Mouse (Mus musculus): ENCODE measurements around the gene 1700028J19Rik. TPM values are rescaled to one million over a fixed set of nuclear protein-coding genes. Genes with fewer than 3 reads are reported as not detected.

Gene 1700028J19Rik
- total RNA-seq (2023) = 1 to 10 TPM; 1.8 to 2.2 TPM

DNA sequence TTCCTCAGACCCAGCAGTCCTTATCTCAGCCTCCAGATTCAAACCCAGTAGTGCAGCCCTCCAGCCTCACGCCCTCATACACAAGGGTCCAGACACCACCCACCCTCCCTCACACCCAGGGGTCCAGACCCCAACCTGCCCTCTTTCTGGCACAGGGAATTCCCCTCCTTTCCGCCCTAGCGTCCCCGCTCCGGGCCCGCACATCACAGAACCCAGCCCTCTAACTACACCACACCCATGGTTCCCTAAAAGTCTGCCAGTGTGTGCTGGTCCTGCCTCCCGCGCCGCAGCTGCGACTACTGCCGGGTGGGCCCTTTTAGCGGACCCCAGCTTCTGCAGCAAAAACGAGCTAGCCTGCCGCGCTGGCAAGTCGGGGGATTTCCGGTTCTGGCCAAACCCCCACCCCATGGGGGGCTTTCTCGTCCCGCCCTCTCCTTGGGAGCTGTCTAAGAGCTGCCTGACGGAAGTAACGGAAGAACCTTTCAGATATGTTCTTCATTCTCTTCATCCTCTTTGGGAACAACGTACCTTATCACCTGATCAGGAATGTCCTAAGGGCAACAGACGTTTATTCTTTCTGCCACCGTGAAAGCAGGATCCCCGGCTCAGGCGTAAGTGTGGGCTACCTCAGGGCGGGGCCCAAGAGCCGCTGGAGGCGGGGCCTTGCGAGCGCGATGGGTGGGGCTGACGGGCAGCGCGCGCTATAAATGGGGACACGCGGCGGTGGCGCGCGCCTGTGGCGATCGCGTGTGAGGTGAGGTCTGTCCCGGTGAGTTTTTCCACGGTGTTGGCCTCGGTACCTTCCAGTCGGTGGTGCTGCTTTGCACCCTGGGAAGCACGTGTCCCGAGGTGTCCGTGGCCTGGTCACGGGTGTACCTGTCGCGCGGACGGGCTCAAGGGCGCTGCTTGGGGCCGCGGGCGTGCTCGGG is at the start of gene 1700028J19Rik, which contains the start of gene 2410002F23Rik:
Gene 1700028J19Rik, minus strand, starts transcription at position 641 of the 929 bp plus-strand sequence.
Gene 2410002F23Rik, plus strand, starts transcription at position 668 of the 929 bp plus-strand sequence.

DNA sequence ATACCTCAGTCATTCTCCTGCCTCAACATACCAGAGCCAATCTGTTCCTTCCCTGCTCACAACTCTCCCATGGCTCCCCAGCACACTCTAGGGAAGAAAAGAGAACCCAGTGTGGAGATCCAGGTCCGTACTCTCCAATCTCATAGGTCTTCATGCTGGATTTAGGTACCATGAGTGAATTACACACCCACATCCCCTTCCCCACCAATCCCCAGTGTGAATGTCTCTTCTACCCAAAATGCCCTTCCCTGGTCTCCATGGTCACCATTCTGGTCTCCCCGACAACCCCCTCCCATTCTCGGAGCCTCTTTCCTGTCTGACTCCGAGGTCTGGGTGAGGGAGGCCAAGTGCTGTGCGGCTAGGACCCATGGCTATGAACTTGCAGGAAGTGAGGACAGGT is 14.7 kb upstream of the 1700028J19Rik start, which contains the start of gene Gm15517:
Gene Gm15517, plus strand, starts transcription at position 301 of the 400 bp plus-strand sequence.

DNA sequence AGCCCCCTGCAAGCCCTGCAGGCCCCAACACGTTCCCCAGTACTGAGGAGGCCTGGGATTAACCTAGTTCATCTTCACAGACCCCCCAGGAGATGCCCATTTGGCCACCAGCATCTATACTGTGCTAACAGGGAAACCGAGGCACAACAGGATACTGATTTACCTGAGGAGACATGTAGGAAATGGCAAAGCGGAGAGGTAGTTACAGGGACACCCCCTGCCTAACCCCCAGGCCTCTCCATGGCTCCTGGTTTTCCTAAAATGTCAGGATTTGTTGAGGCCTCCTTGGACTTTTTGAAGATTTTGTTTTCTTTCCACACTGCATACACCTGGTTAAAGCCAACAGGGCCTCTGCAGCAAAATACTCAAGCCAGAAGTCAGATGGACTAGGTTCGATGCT is 10.8 kb upstream of the 1700028J19Rik start, which contains the start of gene Acp4:
Gene Acp4, minus strand, starts transcription at position 101 of the 400 bp plus-strand sequence.

DNA sequence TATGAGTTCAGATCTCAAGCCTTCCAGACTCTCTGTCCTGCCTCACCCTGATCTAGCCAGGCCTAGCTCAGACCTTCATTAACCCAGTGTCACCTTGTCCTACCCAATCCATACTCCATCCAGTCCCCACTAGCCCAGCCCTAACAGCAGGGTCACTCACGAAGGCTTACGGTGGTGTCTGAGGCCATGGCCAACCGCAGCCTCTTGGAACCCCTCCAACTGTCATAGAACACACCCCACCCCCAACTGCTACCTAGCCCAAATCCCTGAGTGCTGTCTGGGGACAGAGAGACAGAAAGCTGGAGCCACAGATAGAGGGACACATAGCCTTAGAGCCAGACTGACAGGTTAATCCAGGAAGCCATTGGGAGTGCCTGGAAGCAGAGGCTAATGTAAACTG is 10.6 kb downstream of the 1700028J19Rik start, which contains the start of gene Gm36864:
Gene Gm36864, plus strand, starts transcription at position 269 of the 400 bp plus-strand sequence.

DNA sequence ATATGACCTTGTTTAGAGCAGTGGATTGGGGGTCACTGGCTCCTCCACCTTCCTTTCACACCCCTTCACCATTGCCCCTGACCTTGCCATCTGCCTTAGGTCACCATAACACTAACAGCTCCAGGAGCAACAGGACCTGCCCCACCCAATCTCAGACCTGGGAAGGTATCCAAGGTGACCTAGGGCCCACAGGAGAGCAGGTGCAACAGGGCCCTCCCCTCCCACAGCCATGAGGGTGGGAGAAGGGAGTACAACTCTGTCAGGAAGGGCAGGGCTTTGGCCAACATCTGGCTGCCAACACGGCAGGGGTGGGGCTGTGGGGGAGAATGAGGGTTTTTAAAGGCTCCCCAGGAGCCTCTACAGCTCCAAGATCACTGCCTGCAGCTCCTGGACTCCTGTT is 21.4 kb downstream of the 1700028J19Rik start, which contains the start of gene Klk1:
Gene Klk1, plus strand, starts transcription at position 285 of the 400 bp plus-strand sequence.

DNA sequence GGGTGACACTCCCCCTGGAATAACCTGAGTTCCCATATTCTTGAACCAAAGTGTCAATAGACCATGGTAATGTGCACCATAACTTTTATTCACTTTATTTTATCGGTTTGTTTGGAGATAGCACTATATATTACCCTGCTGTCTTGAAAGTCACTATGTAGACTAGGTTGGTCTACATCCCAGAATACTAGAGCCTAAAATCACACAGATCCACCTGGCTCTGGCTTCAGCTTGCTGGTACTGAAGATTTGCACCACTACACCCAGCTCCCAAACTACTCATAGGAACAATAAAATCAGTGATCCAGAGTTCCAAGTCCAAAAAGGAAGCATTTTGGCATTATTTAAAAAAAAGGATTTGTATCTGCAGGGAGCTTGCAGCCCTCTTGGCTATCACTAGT is 30.9 kb downstream of the 1700028J19Rik start, which contains the start of gene Klk1b5:
Gene Klk1b5, plus strand, starts transcription at position 301 of the 400 bp plus-strand sequence.

DNA sequence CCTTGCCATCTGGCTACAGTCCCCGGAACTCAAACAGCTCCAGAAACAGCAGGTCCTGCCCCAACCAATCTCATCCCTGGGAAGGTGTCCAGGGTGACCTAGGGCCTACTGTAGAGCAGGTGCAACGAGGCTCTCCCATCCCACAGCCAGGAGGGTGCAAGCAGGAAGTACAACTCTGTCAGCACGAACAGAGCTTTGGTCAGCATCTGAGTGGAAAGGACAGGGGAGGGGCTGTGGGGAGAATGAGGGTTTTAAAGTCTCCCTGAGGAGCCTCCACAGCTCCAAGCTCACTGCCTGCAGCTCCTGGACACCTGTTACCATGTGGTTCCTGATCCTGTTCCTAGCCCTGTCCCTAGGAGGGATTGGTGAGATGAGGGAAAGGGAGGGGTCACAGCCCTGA is 39.4 kb downstream of the 1700028J19Rik start, which contains the start of gene Klk1b4:
Gene Klk1b4, plus strand, starts transcription at position 301 of the 400 bp plus-strand sequence.

DNA sequence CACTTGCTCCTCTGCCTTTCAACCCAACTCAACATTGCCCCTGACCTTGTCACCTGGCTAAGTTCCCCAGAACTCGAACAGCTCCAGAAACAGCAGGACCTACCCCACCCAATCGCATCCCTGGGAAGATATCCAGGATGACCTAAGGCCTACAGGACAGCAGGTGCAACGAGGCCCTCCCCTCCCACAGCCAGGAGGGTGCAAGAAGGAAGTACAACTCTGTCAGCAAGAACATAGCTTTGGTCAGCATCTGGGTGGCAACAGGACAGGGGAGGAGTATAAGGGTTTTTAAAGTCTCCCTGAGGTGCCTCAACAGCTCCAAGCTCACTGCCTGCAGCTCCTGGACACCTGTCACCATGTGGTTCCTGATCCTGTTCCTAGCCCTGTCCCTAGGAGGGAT is 48.6 kb downstream of the 1700028J19Rik start, which contains the start of gene Klk1b3:
Gene Klk1b3, plus strand, starts transcription at position 301 of the 400 bp plus-strand sequence.

DNA sequence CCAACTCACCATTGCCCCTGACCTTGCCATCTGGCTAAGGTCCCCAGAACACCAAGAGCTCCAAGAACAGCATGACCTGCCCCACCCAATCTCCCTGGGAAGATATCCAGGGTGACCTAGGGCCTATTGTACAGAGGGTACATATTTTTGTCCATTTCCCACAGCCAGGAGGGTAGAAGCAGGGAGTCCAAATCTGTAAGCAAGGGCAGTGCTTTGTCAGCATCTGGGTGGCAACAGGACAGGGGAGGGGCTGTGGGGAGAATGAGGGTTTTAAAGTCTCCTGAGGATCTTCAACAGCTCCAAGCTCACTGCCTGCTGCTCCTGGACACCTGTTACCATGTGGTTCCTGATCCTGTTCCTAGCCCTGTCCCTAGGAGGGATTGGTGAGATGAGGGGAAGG is 58.6 kb downstream of the 1700028J19Rik start, which contains the start of gene Klk1b24:
Gene Klk1b24, plus strand, starts transcription at position 301 of the 400 bp plus-strand sequence.

Other genes starting within 250 kb of the 1700028J19Rik start
- gene Klk1b26, start 234.5 kb downstream of the 1700028J19Rik start, total RNA-seq (2023) = not detected
- gene Klk1b27, start 194.4 kb downstream of the 1700028J19Rik start, total RNA-seq (2023) = not detected
- gene Klk1b21, start 144.4 kb downstream of the 1700028J19Rik start, total RNA-seq (2023) = not detected
- not detected for gene Klk1b22, start 134.0 kb downstream of the 1700028J19Rik start, total RNA-seq (2023)
- not detected for gene Klk1b16, start 109.9 kb downstream of the 1700028J19Rik start, total RNA-seq (2023)
- not detected for gene Klk1b24, start 58.5 kb downstream of the 1700028J19Rik start, total RNA-seq (2023)
- not detected for gene Klk1b3, start 48.5 kb downstream of the 1700028J19Rik start, total RNA-seq (2023)
- gene Klk1b4, start 39.3 kb downstream of the 1700028J19Rik start, total RNA-seq (2023) = not detected
- not detected for gene Klk1b5, start 30.8 kb downstream of the 1700028J19Rik start, total RNA-seq (2023)
- gene Klk1, start 21.3 kb downstream of the 1700028J19Rik start, total RNA-seq (2023) = not detected
- not detected for gene Gm36864, start 10.5 kb downstream of the 1700028J19Rik start, total RNA-seq (2023)
- gene 2410002F23Rik, start within 50 bp of the 1700028J19Rik start, total RNA-seq (2023) = 100 to 1,000 TPM; 154 to 171 TPM
- not detected for gene Acp4, start 10.7 kb upstream of the 1700028J19Rik start, total RNA-seq (2023)
- gene Gm15517, start 14.8 kb upstream of the 1700028J19Rik start, total RNA-seq (2023) = not detected
- 1 to 10 TPM; 1.2 to 1.7 TPM for gene Clec11a, start 60.2 kb upstream of the 1700028J19Rik start, total RNA-seq (2023)
- 10 to 100 TPM; 38.5 to 52.4 TPM for gene Shank1, start 63.6 kb upstream of the 1700028J19Rik start, total RNA-seq (2023)
- gene Syt3, start 137.4 kb upstream of the 1700028J19Rik start, total RNA-seq (2023) = not detected
- 1 to 10 TPM in 1 of 2 experiments, not detected in 1; 1.1 TPM for gene 1700008O03Rik, start 139.1 kb upstream of the 1700028J19Rik start, total RNA-seq (2023)
- gene Lrrc4b, start 182.3 kb upstream of the 1700028J19Rik start, total RNA-seq (2023) = not detected
- gene Aspdh, start 218.7 kb upstream of the 1700028J19Rik start, total RNA-seq (2023) = not detected
- gene Josd2, start 221.3 kb upstream of the 1700028J19Rik start, total RNA-seq (2023) = 10 to 100 TPM; 57.1 to 67.4 TPM
- gene Emc10, start 249.8 kb upstream of the 1700028J19Rik start, total RNA-seq (2023) = 10 to 100 TPM; 76.4 to 79.9 TPM
- gene Fam71e1, start 249.9 kb upstream of the 1700028J19Rik start, total RNA-seq (2023) = 10 to 100 TPM; 12.0 to 15.5 TPM